Mouse (Mus musculus) ovary, postnatal 14 days (tissue): ENCODE measurements around the gene Gm11444.

ENCODE experiments used
- DNase-seq: peaks from one replicate; pipeline ENCODE4 v3.0.0; 2022; ENCODE audit warnings: low spot score

The Gm11444 gene

DNA sequence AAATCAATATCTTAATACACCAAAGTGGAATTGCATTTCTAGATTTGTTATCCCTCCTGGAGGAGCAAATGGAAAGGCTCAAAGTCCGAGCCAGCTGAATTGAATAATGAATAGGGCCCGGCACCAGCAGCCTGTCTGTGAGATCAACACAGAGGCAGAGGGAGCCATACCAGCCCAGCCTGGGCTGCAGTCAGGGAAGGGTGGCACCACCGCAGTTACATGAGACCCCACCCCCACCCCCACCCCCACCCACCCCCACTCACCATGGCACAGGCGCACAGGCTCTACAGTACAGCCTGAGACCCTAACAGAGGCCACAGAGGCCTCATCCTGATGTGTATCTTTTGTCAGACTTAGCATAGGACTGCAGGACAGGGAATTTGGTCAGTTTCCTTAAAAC is 35.5 kb downstream of the Gm11444 start:
- no peak for DNase-seq

DNA sequence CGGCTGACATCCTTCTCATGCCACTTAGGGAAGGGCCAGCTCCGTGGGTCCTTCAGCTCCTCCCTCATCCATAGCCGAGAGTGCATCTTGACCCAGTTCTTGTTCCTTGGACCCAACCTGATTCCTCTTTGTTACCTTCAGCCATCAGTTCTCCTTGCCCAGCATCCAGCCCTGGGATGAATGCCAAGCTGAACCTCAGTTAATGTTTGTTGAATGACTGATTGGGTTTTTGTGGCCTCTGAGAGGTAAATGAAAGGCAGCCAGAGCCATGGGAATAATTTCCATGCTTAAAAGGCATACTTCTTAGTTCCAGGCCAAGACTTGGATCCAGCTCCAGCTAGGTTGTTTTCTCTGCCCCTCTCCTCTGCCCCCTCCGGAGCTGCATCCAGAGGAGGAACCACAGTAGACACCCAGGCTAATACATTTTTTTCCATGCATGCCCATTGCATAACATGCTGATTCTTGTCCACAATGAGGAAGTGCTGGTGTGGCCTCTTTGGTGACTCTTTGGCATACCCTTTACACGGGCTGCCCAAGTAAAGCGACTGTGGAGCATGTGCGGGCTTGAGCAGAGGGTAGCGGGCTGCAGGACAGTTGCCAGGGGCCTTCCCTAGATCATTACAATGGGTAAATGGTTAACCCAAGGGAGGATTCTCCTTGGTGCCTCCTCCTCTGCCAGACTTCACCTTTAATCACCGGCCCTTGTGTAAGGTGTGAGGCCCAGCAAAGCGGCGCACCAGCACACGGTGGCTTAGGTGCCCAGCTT is 37.7 kb downstream of the Gm11444 start:
- DNase-seq = no peak

DNA sequence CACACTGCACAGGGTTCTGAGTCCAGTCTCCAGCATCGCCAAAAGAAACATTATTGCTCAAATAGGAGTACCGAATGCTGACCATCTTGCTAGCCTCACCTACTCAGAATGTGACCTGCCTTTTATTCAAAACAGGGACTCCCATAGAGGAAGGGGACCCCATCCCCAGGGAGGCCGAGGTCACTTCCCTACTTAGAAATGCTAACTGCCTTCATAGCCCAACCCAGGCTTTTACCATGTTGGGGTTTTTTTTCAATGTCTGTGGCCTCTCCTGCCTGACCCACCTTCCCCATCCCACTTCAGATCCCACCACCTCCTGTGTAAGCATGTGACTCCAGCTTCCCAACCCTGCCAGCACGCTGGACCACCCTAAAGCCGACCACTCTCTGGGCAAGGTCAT is 38.5 kb downstream of the Gm11444 start:
- no peak for DNase-seq

DNA sequence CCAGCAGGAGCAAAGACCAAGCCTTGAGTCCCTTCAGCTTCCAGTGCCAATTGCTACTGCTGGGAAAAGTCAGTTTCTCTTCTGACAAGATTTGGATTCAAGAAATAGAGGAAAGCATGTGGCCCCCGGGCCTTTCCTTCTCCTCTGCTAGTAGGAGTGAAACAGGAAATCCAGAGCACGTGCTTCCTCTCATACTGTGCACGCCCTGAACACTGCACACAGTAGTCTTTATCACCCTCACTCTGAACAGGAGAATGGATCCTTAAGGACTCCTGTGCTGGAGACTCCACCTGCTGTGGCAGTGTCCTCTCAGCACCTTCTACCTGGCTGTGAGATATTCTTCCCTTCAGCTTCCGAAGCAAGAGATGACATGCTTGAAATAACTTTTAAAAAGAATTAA is 38.9 kb downstream of the Gm11444 start:
- no peak for DNase-seq

DNA sequence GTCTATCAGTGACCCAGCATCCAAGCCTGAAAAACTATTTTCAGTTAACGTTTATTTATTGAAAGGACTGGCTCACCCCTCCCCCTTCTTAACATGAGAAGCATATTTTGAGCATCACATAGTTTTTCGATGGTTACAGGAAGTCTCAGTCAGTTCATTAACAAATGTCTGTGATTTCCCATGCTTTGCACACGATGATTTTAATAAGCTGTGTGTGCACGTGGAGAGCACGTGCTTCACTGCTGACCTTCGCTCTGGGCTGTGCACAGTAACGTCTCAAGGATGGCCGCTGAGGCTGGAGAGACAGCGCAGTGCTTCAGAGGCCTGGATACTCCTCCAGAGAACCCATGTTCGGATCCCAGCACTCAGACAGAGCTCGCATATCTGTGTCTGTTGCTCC is 42.8 kb downstream of the Gm11444 start:
- DNase-seq = no peak

DNA sequence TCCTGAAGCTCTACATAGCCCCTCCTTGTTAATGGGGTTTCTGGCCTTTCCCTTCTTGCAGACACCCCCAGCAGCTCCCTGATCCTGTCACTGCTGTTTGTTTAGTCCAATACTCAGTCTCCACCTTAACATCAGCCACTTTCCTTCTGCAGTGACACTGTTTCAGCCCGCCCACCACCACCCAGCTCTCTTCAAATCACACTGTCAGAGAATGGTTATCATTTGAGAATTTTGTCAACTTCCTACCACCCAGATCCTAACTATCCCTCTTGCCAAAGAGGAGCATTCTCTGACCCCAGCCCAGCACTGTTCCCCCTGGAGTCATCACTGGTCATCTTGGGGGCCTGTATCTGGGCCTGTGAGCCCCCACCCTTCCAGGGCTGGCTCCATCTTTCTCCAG is 44.4 kb downstream of the Gm11444 start:
- no peak for DNase-seq

DNA sequence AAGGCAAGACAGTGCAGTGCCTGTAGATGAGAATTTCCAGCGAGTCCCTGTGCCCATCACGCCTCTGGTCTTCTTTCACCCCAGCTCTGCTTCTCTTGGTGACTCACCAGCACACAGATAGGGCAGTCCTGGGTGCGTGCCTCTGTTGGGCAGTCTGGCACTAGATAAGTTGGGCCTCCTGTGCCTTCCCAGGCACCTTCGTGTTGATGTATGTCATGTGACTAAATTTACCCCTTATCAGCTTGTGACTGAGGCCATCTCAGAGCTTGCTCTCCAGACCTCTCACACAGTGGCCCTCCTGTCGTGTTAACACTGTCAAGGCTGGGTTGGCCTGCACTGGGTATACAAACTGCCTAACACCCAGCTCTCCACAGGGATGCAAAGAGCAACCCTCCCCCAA is 46.1 kb downstream of the Gm11444 start:
- DNase-seq = no peak

DNA sequence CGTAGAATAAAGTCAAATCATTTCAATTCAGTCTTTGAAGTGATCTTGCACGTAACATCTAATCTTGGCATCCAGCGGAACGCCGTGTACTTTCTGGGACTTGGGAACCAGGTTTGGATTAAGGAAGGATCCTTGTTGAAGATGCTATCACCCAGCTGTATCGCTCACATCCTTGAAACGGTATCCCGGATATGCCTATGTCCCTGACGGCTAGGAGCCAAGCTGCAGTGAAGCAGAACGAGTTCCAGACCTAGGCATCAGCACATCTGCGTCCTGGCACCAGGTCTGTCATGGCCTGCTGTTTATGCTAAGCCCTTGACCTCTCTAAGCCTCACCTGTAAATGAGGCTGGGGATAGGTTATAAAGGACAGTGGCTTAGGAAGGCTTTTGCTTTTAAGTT is 49.8 kb downstream of the Gm11444 start:
- DNase-seq = no peak

DNA sequence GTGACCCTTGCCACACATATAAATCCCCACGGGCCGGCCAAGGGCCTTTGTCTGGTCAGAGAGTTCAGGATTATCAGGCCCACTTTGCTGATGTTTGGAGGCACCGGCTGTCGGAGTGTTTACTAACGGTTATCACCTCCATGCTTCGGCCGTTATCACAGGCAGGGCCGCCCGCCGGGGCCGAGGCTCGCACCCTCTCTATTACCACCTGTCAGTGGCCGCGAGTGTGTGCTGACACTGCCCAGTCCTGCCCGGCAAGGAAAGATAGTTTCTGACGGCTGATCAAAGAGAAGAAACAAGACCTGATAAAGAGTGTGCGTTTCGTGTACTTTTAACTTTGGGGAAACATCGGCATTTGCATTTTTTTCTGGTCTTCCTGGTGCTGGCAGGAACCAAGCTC is 50.3 kb downstream of the Gm11444 start:
- no peak for DNase-seq

DNA sequence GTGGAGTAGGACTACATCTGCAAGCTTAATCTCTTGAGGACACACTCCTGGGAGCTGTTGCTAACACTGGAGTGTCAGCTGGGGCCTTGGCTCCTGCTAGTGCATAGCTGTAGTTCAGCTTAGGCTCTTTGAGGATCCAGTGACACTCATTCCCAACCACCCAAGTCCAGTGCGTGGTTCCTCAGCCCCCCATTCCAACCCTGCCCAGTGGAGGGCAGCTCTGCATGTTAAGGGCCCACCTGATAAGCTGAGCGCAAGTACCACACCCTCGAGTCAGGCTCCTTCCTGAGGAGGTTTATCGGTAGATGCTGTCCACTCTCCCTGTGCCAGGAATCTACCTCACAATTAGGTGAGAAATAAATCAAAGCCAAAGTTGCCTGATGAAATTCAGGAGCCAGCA is 50.7 kb downstream of the Gm11444 start:
- no peak for DNase-seq
